Mouse (Mus musculus) WW6 (cell line): ENCODE measurements around the gene Ano6.

Source experiments
- DNase-seq: peaks from one replicate; pipeline ENCODE4 v3.0.0-alpha.2; 2013; ENCODE audit warnings: low read depth, low spot score

Ano6 gene

DNA sequence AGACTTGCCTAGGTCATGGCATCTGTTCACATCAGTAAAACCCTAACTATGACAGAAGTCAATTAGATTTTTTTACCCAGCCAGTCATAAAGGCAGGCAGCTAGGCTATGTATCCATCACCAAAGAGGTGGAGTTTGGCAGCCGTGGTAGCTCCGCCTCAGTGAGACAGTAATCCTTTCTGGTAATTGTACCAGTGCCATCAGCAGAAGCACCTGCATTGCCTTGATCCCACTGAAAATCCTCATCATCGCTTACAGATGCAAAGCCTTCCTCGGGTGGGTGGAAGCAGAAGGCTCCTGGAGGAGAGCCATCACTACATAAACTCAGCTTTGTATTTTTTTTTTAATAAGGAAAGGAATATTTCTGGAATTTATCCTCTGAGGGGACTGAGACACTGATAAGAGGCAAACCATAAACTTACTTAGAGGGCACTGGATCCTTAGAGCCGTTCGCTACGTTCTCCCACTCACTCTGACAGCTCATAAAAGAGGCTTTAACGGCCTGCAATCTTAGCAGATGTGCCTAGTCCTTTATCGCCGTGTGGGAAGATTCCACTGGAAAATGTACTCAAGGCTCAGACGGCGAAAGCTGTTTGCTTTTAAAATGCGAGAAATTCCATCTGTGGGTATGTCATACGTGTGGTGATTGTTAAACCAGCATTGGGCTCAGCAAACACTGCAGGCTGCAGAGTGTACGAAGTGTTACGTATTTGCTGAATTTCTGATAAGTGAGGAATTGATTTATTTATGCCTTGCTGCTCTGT is 140.6 kb downstream of the Ano6 start:
- no peak for DNase-seq

DNA sequence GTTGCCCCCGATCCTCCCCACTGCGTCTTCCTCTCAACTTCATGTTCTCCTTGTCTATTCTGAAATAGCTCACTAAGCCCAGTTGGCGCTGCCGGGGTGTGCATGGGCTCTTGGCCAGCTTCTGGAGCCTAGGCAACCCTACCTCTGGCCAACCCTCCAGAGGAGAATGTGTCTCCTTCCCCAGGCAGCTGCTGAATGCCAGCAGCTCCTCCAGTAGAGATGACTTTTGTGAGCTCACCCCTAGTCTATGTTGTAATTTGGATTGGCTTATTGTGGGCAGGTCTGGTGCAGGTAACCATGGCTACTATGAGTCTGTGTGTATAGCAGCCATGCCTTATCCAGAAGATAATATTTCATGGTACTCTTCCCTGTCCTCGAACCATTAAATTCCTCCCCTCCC is 141.7 kb downstream of the Ano6 start:
- DNase-seq = no peak

DNA sequence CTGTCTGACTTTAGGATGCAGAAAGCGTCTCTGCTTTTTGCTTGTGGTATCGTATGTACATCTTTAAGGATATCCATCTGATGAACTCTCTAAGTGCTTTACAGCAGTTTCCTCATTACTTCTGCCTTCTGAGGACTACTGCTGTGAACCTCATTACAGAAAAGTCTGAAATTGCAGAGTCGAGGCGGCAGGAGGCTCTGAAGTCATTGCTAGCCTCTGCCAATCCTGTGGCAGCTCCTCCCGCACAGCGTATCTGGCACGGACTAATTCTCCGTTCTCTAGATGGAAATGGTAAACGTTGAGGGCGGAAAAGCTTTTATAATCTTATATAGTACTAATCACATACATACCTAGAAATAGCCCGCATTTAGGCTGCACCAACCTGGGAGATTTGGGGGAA is 144.5 kb downstream of the Ano6 start:
- no peak for DNase-seq

DNA sequence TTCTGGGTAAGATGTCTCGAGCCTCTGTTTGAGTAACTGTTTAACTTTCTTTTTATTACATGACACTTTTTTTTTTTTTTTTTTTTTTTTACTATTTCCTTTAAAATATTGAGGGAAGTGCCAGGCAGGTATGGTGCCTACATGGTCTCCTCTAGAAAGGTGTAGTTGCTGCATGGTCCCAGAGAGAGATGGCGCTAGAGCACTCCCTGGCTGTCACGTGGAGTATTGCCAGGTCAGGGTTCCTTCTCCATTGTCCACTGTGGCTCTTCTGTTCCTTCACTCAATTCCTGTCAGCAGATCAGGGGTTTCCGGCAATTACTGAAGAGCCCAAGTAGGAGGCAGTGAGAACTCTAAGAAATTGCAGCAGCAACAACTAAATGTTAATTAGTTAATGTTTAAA is 152.8 kb downstream of the Ano6 start:
- no peak for DNase-seq

DNA sequence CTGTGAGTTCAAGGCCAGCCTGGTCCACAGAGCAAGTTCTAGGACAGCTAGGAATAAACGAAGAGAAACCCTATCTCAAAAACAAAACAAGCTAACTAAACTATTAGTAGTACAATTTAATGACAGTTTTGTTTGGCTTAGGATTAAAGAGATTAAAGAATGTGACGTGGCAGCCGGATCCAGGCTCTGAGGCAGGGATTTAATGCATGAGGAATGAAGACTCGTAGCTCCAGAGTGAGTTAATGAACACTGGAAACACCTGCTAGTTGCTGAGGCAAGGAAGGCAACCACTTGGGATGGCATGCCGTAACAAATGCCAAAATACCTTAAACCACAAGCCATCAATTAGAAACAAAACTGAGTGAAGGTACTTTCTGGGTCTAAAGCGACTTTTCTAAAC is 153.7 kb downstream of the Ano6 start:
- DNase-seq = no peak

DNA sequence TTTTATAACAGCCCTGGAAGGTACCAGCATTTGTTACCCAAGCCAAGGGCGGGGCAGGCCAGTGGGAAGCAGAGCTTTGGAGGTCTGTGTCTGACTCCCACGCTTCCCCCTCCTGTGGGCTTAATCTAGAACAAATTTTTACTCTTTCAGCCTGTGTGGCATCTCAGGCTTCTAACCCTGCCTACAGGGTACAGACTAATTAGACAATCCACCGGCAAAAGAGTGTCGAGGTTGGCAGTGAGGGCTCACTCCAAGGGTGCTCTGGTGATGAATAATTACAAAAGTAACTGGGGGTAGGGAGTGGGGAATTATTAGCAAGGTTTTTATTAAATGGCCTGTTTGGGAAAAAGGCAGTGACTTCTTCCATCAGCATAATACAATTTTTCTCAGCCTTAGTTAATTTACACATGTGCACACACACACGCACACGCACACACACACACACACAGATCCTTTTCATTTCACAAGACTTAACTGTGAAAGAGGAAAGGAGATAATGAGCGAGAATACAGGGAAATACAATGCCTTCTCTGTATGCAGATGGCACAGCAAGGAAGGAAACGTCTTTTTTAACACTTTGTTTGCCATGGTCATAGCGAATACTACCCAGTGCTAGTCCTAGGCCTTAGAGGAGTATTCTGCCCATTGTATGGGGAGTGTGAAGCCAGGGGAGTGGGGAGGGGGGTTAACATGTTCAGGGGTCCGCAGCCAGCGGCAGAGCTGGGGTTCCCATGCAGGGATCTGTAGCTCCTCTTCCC is 155.5 kb downstream of the Ano6 start:
- no peak for DNase-seq

DNA sequence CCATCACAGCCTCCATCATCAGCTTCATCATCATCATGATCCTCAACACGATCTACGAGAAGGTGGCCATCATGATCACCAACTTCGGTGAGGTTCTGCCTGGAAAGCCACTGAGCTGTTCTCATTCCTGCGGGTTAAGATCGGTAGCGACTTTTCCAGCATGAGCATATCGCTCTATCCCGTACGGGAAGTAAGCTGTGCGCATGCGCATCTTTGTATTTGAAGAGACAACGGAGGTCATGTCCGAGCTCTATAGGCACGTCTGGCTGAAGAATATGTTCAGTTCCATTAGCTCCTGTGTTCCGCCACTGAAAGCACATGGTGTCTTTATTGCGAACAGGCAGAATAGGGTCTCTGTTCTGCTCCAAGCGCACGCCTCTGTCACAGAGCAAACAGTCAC is 157.8 kb downstream of the Ano6 start:
- DNase-seq = peak; percentile 34

DNA sequence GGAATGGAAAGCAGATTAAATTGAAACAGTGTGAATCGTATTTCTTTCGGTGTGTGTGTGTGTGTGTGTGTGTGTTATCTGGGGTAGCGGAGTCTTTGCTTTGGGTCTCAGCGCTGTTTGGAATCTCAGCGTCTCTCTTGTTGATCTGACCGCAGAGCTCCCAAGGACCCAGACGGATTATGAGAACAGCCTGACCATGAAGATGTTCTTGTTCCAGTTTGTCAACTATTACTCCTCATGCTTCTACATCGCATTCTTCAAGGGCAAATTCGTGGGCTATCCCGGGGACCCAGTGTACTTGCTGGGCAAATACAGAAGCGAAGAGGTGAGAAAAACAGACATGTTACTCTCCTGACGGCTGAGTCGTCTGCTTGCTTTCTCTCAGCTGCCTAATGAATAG is 158.7 kb downstream of the Ano6 start:
- DNase-seq = no peak

DNA sequence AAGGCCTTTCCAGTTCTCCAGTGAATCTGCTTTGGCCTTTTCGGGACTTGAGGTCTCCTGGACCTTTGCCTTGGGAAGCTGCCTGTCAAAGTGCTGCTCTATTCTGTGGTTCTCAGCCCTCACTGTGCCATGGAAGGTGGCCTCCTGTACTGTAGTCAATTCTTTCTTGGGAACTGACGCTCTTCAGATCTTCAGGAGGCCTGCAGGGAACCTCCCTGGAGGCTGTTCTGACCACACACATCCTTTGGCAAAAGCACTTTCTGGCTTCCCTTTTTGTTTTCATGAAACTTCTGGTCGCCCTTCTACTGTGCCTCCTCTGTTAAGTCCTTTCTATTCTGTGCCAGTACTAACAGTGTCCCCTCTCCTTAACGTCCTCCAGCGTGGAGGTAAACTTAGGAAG is 160.9 kb downstream of the Ano6 start:
- DNase-seq = no peak

DNA sequence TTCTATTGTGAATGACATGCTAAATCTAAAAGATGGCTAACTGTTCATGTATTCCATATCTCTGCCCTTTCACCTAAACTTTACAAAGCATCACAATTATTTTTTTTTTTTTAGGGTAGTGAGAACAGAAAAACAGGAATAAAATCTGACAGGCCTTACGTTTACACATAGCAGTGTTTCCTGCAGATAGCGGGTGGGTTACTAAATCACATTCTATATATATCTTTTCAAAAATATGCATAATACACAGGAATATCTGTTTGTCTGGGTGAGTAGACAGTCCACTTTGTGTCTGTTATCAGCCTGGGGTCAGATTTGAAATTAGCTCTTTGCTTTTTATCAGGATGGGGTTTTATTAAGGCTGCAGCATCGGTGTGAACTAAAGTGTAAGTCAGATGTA is 166.0 kb downstream of the Ano6 start:
- DNase-seq = no peak

DNA sequence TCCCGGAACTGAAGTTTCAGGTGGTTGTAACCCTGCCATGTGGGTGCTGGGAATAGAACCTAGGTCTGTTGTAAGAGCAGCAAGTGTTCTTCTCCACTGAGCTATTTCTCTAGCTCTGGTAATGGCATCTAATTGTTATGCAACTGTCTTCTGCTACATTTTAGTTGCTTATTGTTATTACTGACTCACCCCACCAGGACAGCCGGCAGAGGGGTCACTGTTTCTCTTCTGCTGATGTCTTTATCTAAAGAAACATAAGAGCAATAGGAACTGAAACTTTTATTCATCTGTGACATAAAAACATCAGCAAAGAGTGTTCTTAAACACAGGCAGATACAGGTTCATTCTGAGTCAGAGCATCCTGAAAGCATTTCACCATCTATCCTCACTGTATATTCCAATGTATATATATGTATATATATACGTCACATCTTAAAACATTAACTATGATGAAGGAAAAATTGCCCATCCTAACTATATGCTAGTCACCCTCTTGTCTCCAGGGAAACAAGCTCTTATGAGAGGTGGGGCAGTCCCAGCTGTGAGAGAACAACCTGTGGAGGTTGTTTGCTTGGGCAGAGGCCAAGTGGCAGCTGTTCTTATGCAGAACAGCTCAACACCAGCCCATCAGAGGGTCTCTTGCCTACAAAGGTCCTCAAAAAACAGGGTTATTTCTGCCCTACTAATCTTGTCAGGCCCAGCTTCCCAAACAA is 171.9 kb downstream of the Ano6 start:
- no peak for DNase-seq

DNA sequence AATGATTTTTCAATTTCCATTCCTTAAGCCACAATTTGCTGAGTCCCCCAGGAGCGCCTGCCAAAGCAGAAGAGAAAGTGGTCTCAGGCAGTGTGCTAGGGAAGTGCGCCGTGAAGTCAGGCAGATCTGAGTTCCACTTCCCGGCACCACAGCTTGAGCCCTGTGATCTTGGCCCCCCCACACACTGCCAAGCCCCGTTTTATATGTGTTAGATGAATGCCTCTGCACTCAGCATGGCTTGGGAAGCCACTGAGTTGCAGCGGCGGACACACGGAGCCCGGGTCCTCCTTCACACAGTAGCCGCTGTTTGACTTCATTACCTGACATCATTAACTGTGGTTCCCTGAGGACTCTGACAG is 172.5 kb downstream of the Ano6 start:
- no peak for DNase-seq

DNA sequence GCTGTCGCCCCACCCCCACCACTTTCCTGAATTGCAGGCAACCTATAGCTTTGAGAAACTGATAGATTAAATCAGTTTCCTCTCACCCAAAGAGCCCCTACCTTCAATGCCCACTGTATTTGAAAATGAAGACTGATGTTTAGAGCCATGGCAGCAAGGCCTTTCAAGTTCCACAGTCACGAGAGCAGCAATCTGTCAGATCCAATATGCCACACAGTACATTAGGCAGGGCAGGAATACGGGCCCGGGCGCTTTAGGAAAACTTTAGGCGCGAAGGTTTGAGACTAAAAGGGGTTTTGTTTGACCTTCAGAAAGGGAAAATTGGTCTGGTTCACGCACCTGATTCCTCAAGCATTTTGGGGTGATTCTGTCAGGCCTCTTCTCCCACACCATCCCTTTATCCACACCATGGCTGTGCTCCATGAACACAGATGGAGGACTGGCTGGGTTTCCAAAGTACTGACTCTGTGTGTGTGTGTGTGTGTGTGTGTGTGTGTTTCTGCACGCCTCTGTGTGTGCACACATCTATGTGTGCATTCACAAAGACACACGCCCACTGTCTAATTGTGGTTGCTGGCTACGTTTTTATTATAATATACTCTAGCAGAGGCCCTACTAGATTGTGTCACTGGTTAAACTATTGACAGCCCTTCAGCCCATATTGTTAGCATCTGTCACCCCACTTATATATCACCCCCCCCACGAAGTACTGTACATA is 173.0 kb downstream of the Ano6 start:
- no peak for DNase-seq

DNA sequence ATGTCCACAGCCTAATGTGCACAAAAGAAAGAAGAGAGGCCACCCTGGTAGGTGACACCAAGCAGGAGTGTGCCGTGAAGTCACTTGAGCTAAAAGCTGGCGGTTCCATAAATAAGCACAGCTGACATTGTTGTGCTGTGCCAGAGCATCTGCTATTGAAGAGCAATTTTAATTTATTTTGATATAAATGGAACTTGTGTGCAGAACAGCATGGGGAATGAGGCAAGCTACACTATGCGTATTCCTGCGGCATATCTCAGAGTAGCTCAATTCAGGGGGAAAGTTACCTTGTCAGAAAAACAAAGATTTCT is 173.6 kb downstream of the Ano6 start:
- DNase-seq = no peak

DNA sequence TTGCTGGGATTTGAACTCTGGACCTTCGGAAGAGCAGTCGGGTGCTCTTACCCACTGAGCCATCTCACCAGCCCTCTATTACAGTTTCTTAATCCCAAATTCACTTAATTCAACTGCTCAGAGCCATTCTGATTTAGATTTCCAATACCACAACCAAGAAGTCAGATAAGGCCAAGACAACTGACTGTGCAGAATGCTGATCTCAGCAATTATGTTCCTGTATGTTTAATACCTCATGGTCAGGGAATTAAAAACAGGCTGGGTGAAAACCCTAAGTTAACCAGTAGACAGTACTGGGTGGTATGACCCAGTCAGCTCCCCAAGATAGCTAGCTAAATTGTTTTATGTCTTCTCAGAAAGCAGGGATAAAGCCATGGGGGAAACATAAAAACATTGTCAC is 176.3 kb downstream of the Ano6 start:
- no peak for DNase-seq

DNA sequence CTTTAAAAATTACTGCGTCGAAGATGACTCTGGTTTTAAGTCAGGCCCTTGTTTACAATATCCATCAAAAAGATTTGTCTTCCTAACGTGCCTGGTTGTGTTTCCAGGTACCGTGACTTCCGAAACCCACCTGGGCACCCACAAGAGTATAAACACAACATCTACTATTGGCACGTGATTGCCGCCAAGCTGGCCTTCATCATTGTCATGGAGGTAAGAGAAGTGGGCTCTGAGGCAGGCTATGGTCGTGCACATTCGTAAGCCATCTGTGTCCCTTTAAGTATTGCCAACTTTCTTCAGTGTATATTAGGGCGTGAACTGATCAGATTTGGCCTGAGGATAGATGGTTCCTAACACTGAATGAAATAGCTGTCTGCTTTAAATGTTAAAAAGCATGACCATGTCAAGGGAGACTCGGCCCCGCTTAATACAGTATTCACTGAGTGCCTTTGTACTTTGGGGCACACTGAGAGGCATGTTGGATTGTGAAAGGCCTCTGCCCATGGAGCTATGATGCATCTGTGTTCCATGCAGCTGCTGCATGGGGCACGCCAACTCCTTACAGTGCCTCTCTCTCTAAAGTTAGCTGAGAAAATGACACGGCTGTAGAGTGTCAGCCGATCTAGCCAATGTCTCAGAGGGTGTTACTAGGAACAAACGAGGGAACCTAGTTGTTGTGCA is 177.0 kb downstream of the Ano6 start:
- DNase-seq = no peak

DNA sequence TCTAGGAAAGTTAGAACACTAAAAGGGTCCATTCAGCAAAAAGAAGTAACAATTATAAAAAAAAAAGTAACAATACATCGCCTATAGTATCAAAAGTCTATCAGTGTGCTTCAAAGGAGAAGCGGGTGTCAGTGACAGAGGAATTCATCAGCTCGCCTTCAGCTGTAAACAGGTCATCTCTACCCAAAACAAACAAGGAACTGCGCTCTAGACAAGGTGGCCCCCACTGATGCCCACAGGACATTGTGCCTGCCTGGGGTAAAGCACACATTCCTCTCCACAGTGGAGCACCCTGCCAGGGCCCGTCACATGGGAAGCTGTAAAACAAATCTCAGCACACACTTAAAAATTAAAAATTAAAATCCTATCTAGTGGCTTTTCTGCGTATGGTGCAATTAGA is 179.0 kb downstream of the Ano6 start:
- no peak for DNase-seq

DNA sequence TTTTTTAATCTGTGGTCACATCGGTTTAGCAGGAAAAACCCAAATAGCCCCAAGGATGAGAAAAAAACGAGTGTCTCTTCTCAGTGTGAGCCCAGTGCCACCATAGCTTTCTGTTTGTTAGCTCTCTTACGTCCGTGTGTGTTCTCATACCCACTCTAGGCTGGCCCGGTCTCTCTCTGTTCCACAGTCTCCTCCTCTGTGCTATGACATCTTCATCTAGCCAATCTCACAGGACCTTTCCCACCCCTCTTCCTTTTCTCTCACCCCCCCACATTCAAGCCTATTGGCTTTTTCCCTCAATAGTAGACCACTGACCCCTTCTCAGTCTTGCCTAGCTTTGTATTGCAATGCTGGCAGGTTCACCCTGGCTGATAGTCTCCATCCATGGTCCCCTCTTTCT is 179.5 kb downstream of the Ano6 start:
- no peak for DNase-seq

DNA sequence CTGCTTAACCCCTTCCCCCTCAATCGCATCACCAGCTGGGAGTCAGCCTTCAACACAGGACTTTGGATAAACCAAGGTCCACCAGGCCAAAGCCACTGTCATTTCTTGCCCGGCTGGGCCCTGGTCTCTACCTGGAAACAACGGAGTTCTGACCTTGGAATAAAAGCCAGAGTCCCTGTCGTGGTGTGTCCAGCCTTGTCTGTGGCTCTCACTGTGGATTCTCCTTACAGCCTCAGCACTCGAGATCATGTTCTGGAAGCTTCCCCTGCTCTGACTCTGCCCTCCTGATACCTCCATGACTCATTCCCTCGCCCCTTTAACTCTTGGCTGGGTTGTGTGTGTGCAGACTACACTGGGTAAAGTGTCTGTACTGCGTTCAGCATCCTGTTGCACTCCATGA is 180.0 kb downstream of the Ano6 start:
- DNase-seq = no peak

DNA sequence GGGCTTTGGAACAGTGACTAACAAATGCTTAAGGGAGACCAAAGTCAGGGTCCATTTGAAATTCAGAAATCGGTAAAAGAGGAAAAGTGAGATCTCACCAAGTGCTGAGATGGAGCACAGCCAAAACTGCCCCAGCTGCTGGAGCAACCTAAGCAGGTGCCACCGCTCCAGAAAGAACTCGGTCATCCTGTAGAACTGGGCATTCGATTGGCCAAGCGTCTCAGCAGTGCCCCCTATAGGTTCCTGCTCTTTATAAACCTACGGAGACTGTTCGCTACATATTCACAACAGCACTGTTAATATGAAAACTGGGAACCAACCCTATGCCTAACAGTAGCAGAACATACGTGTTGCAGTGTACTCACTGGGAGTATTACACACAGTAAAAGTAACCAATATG is 180.7 kb downstream of the Ano6 start:
- DNase-seq = no peak

DNA sequence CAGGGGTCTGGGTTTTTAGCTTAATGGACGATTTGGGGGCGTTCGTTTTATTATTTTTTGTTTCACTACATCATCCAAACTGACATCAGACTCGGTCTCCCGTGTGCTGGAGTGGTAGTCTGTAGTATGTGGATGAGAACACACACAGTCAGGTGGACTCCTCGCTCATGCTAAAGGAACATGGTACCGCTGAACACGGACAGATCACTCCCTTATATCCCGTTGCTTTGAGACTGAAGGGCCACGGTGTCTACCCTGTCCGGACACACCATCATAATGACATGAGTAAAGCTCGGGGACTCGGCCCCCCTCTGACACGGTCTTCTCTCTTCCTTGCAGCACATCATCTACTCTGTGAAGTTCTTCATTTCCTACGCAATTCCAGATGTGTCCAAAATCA is 181.5 kb downstream of the Ano6 start:
- no peak for DNase-seq

DNA sequence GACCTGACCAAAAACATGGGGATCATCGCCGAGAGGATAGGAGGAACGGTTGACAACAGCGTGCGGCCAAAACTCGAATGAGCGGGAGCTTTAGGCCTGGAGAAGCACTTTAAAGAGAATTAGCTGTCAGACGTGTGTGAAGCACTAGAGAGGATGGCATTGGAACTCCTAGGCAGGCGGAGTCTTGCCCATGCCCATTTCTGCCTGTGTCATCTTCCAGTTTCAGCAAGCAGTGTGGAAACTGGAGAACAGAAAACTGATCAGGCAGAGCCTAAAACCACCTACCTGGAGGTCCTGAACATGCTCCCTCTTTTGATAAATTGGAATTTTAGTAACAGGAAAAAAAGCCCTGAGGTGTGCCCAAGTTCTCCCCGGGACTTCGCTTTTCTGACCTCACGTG is 182.0 kb downstream of the Ano6 start:
- no peak for DNase-seq
